Comparison of ENCODE assay signal across 17 mouse cellular contexts in the genomic region with DNA sequence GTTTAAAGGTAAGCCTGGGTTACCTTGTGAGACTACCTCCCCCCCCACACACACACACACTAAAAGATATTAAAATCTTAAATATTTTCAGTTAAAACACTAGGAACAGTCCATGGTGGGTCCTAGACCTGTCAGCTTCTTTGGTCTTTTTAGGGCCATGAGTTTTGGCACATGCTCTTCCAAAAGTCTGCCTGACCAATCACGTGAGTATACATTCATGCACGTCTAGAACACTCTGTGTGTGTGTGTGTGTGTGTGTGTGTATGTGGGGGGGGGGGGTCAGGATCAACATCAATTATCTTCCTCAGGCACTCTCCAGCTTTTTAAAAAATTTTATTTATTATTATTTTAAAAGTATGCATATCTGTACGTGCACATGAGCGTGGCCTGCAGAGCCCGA. TPM values are rescaled to one million over a fixed set of nuclear protein-coding genes. Genes with fewer than 3 reads are reported as not detected.
DNase-seq lines count a peak whose midpoint lies in the region; ATAC-seq and TF ChIP-seq lines count a peak whose summit lies in the region.
"Had no signal": no experiment of that assay in that cellular context is flagged by ENCODE, and none has a peak within 500 bp of the region (broad histone marks: within the 10 kb centered on the region; RNA-seq: fewer than 3 reads in every experiment).

No protein-coding gene starts in this region.

- H3K4me3 ChIP-seq in hindbrain, embryonic 12.5 days: no peak overlapping the region
- H3K4me3 ChIP-seq in hindbrain, embryonic 13.5 days: no peak overlapping the region
- H3K4me3 ChIP-seq in layer of hippocampus, adult 2 months: no peak overlapping the region
- no peak overlapping the region for H3K4me3 ChIP-seq in limb, embryonic 12.5 days (replicated peaks)
- H3K4me3 ChIP-seq in limb, embryonic 10.5 days: no peak overlapping the region
- peak overlapping the region; percentile 35 to 56 for H3K4me3 ChIP-seq in MEL (ENCODE audit: control insufficient read depth in 1 of 2, insufficient read depth in 1 of 2, low read depth in 2 of 2, low read length in 2 of 2)
- H3K4me3 ChIP-seq: embryonic facial prominence, embryonic 13.5 days; embryonic facial prominence, embryonic 15.5 days; erythroblast, embryonic 14.5 days; forebrain, embryonic 10.5 days; forebrain, embryonic 12.5 days had no signal

- no peak for TF ChIP-seq RAD21 in MEL (IDR thresholded peaks at IDR 0.05; ENCODE audit: low read depth, low read length)

- TF ChIP-seq CTCF in layer of hippocampus, adult 2 months (conservative IDR thresholded peaks at IDR 0.05): no peak
- no peak for TF ChIP-seq CTCF in MEL (IDR thresholded peaks at IDR 0.05 in 2 of 3, conservative IDR thresholded peaks at IDR 0.05 in 1 of 3; ENCODE audit: control insufficient read depth in 1 of 3, insufficient read depth in 1 of 3, low read depth in 2 of 3, low read length in 3 of 3, poor library complexity in 1 of 3, severe bottlenecking in 1 of 3)

- H3K4me2 ChIP-seq in hindbrain, embryonic 12.5 days (replicated peaks): no peak overlapping the region
- no peak overlapping the region for H3K4me2 ChIP-seq in hindbrain, embryonic 13.5 days
- no peak overlapping the region for H3K4me2 ChIP-seq in limb, embryonic 12.5 days
- H3K4me2 ChIP-seq: embryonic facial prominence, embryonic 13.5 days; embryonic facial prominence, embryonic 15.5 days; forebrain, embryonic 12.5 days had no signal

- no peak for TF ChIP-seq POLR2A in MEL (IDR thresholded peaks at IDR 0.05; ENCODE audit: control insufficient read depth in 1 of 2, insufficient read depth in 1 of 2, low read depth in 1 of 2, low read length in 2 of 2, poor library complexity in 1 of 2)

- no peaks in the 10 kb centered on the region; the same call in 1 of the 2 replicates for H3K27me3 ChIP-seq in hindbrain, embryonic 12.5 days
- H3K27me3 ChIP-seq in hindbrain, embryonic 13.5 days: 0 out of 2 replicates have a peak, but pooled peaks cover 8% of the 10 kb centered on the region
- H3K27me3 ChIP-seq in limb, embryonic 12.5 days: peaks cover 13% of the 10 kb centered on the region
- H3K27me3 ChIP-seq in limb, embryonic 10.5 days (ENCODE audit: low read depth, poor library complexity, severe bottlenecking): peaks cover 47% of the 10 kb centered on the region
- H3K27me3 ChIP-seq in MEL (ENCODE audit: control insufficient read depth in 1 of 2, insufficient read depth in 2 of 2, low read length in 2 of 2): no peaks in the 10 kb centered on the region

- 0 out of 2 replicates have a peak, but pooled peaks have one; percentile 17 for ATAC-seq in hindbrain, embryonic 12.5 days (ENCODE audit: low FRiP score)
- no peak for ATAC-seq in hindbrain, embryonic 13.5 days (ENCODE audit: low FRiP score)
- ATAC-seq in limb, embryonic 12.5 days (ENCODE audit: insufficient number of reproducible peaks, insufficient read depth, low FRiP score, low TSS enrichment, low read depth): 0 out of 2 replicates have a peak, but pooled peaks have one; percentile 3

- no peak for DNase-seq in layer of hippocampus, adult 2 months (ENCODE audit: low spot score in 2 of 2)
- DNase-seq in layer of hippocampus, postnatal 10 days (ENCODE audit: low spot score in 2 of 2): no peak
- DNase-seq in limb, embryonic 10.5 days (ENCODE audit: low spot score): no peak
- DNase-seq in MEL (ENCODE audit: low read depth, low spot score): peak; percentile 37
- DNase-seq in lung, postnatal 4 days: no peak

- peaks cover 26% of the 10 kb centered on the region for H3K4me1 ChIP-seq in hindbrain, embryonic 12.5 days
- H3K4me1 ChIP-seq in hindbrain, embryonic 13.5 days (replicated peaks): peaks cover 42% of the 10 kb centered on the region
- H3K4me1 ChIP-seq in limb, embryonic 12.5 days (replicated peaks): peaks cover 28% of the 10 kb centered on the region
- peaks cover 36% of the 10 kb centered on the region for H3K4me1 ChIP-seq in limb, embryonic 10.5 days
- H3K4me1 ChIP-seq in MEL (ENCODE audit: control insufficient read depth in 1 of 2, insufficient read depth in 2 of 2, low read length in 2 of 2): peaks cover 5 to 15% of the 10 kb centered on the region in 2 experiments

- H3K9ac ChIP-seq in hindbrain, embryonic 12.5 days: no peak overlapping the region
- H3K9ac ChIP-seq in hindbrain, embryonic 13.5 days: no peak overlapping the region
- no peak overlapping the region for H3K9ac ChIP-seq in limb, embryonic 12.5 days (replicated peaks)
- H3K9ac ChIP-seq in MEL (ENCODE audit: control insufficient read depth, low read depth, low read length, poor library complexity, severe bottlenecking): peak overlapping the region; percentile 67
- H3K9ac ChIP-seq: embryonic facial prominence, embryonic 13.5 days; embryonic facial prominence, embryonic 15.5 days; forebrain, embryonic 12.5 days had no signal

- TF ChIP-seq EP300 in MEL (IDR thresholded peaks at IDR 0.05; ENCODE audit: low read depth in 1 of 2, low read length in 2 of 2): 0 out of 4 replicates have a peak, but pooled peaks of 1 of the 2 experiments have one; percentile 5

- H3K79me2 ChIP-seq in MEL (ENCODE audit: control insufficient read depth, insufficient read depth, low read length, poor library complexity): peaks cover 2% of the 10 kb centered on the region; the same call in 1 of the 2 replicates

- H3K27ac ChIP-seq in hindbrain, embryonic 12.5 days: no peak overlapping the region
- H3K27ac ChIP-seq in hindbrain, embryonic 13.5 days: no peak overlapping the region
- H3K27ac ChIP-seq in layer of hippocampus, adult 2 months: peak overlapping the region; percentile 37; the same call in 1 of the 2 replicates
- no peak overlapping the region for H3K27ac ChIP-seq in limb, embryonic 12.5 days
- H3K27ac ChIP-seq in limb, embryonic 10.5 days: no peak overlapping the region
- peak overlapping the region; percentile 66 for H3K27ac ChIP-seq in MEL (ENCODE audit: control insufficient read depth, low read depth, low read length)
- H3K27ac ChIP-seq: embryonic facial prominence, embryonic 13.5 days; embryonic facial prominence, embryonic 15.5 days; forebrain, embryonic 10.5 days; forebrain, embryonic 12.5 days had no signal

- H3K9me3 ChIP-seq in hindbrain, embryonic 12.5 days (replicated peaks): no peaks in the 10 kb centered on the region
- no peaks in the 10 kb centered on the region for H3K9me3 ChIP-seq in hindbrain, embryonic 13.5 days
- H3K9me3 ChIP-seq in limb, embryonic 12.5 days: no peaks in the 10 kb centered on the region
- H3K9me3 ChIP-seq in limb, embryonic 10.5 days (replicated peaks): no peaks in the 10 kb centered on the region
- no peaks in the 10 kb centered on the region for H3K9me3 ChIP-seq in MEL (replicated peaks; ENCODE audit: insufficient read depth, low read length)
- H3K9me3 ChIP-seq: embryonic facial prominence, embryonic 13.5 days; embryonic facial prominence, embryonic 15.5 days; forebrain, embryonic 10.5 days; forebrain, embryonic 12.5 days; G1E had no signal

- 0 out of 2 replicates have a peak, but pooled peaks cover 3% of the 10 kb centered on the region for H3K36me3 ChIP-seq in hindbrain, embryonic 12.5 days
- peaks cover 5% of the 10 kb centered on the region; the same call in 1 of the 2 replicates for H3K36me3 ChIP-seq in hindbrain, embryonic 13.5 days
- no peaks in the 10 kb centered on the region for H3K36me3 ChIP-seq in limb, embryonic 12.5 days
- no peaks in the 10 kb centered on the region for H3K36me3 ChIP-seq in limb, embryonic 10.5 days
- peaks cover 0 to 7% of the 10 kb centered on the region in 2 experiments; a peak in 3 of 4 replicates for H3K36me3 ChIP-seq in MEL (ENCODE audit: control insufficient read depth in 1 of 2, insufficient read depth in 2 of 2, low read length in 2 of 2)
- H3K36me3 ChIP-seq: embryonic facial prominence, embryonic 13.5 days; embryonic facial prominence, embryonic 15.5 days had no signal

- WGBS in hindbrain, embryonic 12.5 days: 82% methylated on average over 5 of the region's 5 CpGs
- 89% methylated on average over 5 of the region's 5 CpGs for WGBS in hindbrain, embryonic 13.5 days
- WGBS in limb, embryonic 12.5 days: 86% methylated on average over 5 of the region's 5 CpGs
- WGBS in limb, embryonic 10.5 days: 92% methylated on average over 5 of the region's 5 CpGs

TF ChIP-seq in MEL, 35 proteins besides CTCF, POLR2A, EP300 and RAD21 (continues in another document):
- no peak for TF ChIP-seq TCF12 (IDR thresholded peaks at IDR 0.05; ENCODE audit: low read depth, low read length)

RNA-seq across cellular contexts. Expression of gene Srxn1, which starts 7.2 kb away (rescaled TPM):
- 13.8 and 15.3 TPM in 2 replicates for polyA plus RNA-seq in hindbrain, embryonic 12.5 days (2016; fragmentation: Nextera tagmentation; extraction: Ambion mirVana)
- polyA plus RNA-seq in hindbrain, embryonic 13.5 days (2015; fragmentation: Nextera tagmentation; extraction: Ambion mirVana): 16.1 and 16.8 TPM in 2 replicates
- total RNA-seq in layer of hippocampus, adult 2 months (2021): 10 to 100 TPM; 76.0 to 80.6 TPM
- 10 to 100 TPM; 40.4 to 43.0 TPM for total RNA-seq in layer of hippocampus, postnatal 10 days (2021)
- polyA plus RNA-seq in limb, embryonic 12.5 days (2016; fragmentation: Nextera tagmentation; extraction: Ambion mirVana): 7.5 and 8.6 TPM in 2 replicates
- polyA plus RNA-seq in limb, embryonic 10.5 days (2016; fragmentation: Nextera tagmentation; extraction: Ambion mirVana): 8.0 and 9.6 TPM in 2 replicates
- total RNA-seq in MEL (2012; rRNA removed): 27.4 and 31.3 TPM in 2 replicates
- polyA plus RNA-seq in MEL (2012; ENCODE audit: insufficient read depth in 1 of 2, insufficient read length in 2 of 2, low read depth in 1 of 2, low replicate concordance in 2 of 2, missing spikeins in 1 of 2): 10 to 100 TPM in 1 of 2 experiments, not detected in 1; 48.6 TPM
- total RNA-seq: CH12.LX had no signal

RNA-seq across cellular contexts. Expression of gene Tcf15, which starts 30.9 kb away (rescaled TPM):
- polyA plus RNA-seq in hindbrain, embryonic 12.5 days (2016; fragmentation: Nextera tagmentation; extraction: Ambion mirVana): 8.8 and 9.9 TPM in 2 replicates
- polyA plus RNA-seq in hindbrain, embryonic 13.5 days (2015; fragmentation: Nextera tagmentation; extraction: Ambion mirVana): 2.8 and 3.2 TPM in 2 replicates
- 1 to 10 TPM; 2.7 to 5.1 TPM for total RNA-seq in layer of hippocampus, adult 2 months (2021)
- total RNA-seq in layer of hippocampus, postnatal 10 days (2021): 1 to 10 TPM; 3.0 to 3.4 TPM
- 11.5 and 11.9 TPM in 2 replicates for polyA plus RNA-seq in limb, embryonic 12.5 days (2016; fragmentation: Nextera tagmentation; extraction: Ambion mirVana)
- 27.3 and 29.8 TPM in 2 replicates for polyA plus RNA-seq in limb, embryonic 10.5 days (2016; fragmentation: Nextera tagmentation; extraction: Ambion mirVana)
- total RNA-seq in MEL (2012; rRNA removed): not detected in 2 replicates
- not detected for polyA plus RNA-seq in MEL (2012; ENCODE audit: insufficient read depth in 1 of 2, insufficient read length in 2 of 2, low read depth in 1 of 2, low replicate concordance in 2 of 2, missing spikeins in 1 of 2)
- total RNA-seq: CH12.LX, G1E had no signal
- polyA plus RNA-seq: CD4-positive, CD25-positive, alpha-beta regulatory T cell, adult 4 months; G1E had no signal

RNA-seq across cellular contexts. Expression of gene Scrt2, which starts 31.2 kb away (rescaled TPM):
- polyA plus RNA-seq in hindbrain, embryonic 12.5 days (2016; fragmentation: Nextera tagmentation; extraction: Ambion mirVana): 26.8 and 28.3 TPM in 2 replicates
- 24.0 and 27.8 TPM in 2 replicates for polyA plus RNA-seq in hindbrain, embryonic 13.5 days (2015; fragmentation: Nextera tagmentation; extraction: Ambion mirVana)
- total RNA-seq in layer of hippocampus, adult 2 months (2021): 10 to 100 TPM; 24.4 to 25.4 TPM
- total RNA-seq in layer of hippocampus, postnatal 10 days (2021): 10 to 100 TPM; 20.8 to 21.8 TPM
- polyA plus RNA-seq in limb, embryonic 12.5 days (2016; fragmentation: Nextera tagmentation; extraction: Ambion mirVana): not detected in 2 replicates
- polyA plus RNA-seq in limb, embryonic 10.5 days (2016; fragmentation: Nextera tagmentation; extraction: Ambion mirVana): not detected in 2 replicates
- not detected in 2 replicates for total RNA-seq in MEL (2012; rRNA removed)
- polyA plus RNA-seq in MEL (2012; ENCODE audit: insufficient read depth in 1 of 2, insufficient read length in 2 of 2, low read depth in 1 of 2, low replicate concordance in 2 of 2, missing spikeins in 1 of 2): not detected
- total RNA-seq: CH12.LX; common myeloid progenitor, adult 5-6 weeks had no signal
- polyA plus RNA-seq: CD4-positive, CD25-positive, alpha-beta regulatory T cell, adult 4 months; erythroblast, embryonic 14.5 days; G1E had no signal

Comparison
In these comparisons a context has a peak if more than half of its experiments do, and no peak if none do; other contexts are left out.
1. H3K27ac ChIP-seq: peak in layer of hippocampus, adult 2 months (single experiment) and MEL (single experiment); none in hindbrain, embryonic 12.5 days (single experiment), hindbrain, embryonic 13.5 days (single experiment), limb, embryonic 12.5 days (single experiment) and limb, embryonic 10.5 days (single experiment).
2. H3K4me3 ChIP-seq: peak in MEL (2 of 2); none in hindbrain, embryonic 12.5 days (single experiment), hindbrain, embryonic 13.5 days (single experiment), layer of hippocampus, adult 2 months (single experiment), limb, embryonic 12.5 days (single experiment) and limb, embryonic 10.5 days (single experiment).
3. RNA of gene Scrt2, which starts 31.2 kb away (polyA plus RNA-seq): 24.0 to 27.8 TPM in hindbrain, embryonic 13.5 days and 26.8 to 28.3 TPM in hindbrain, embryonic 12.5 days; not detected in limb, embryonic 12.5 days, not detected in limb, embryonic 10.5 days and not detected in MEL; every median in the first group is over 10 times any median in the second.